Mouse (Mus musculus) adipose tissue, adult 10 weeks (tissue): ENCODE data around the gene Pdzd7. TPM values are rescaled to one million over a fixed set of nuclear protein-coding genes. Genes with fewer than 3 reads are reported as not detected.

ENCODE experiments used
- polyA plus RNA-seq: library from polyadenylated mRNA; stranded (reverse); fragments of 350-450 nt; fragmentation: Illumina TruSeq; extraction: RNeasy Lipid Tissue Mini Kit (QIAGEN cat#74804); gene quantifications from one replicate; pipeline ENCODE4 v1.2.3, GENCODE M21; 2014; ENCODE audit warnings: low read depth, low replicate concordance

Gene Pdzd7
- polyA plus RNA-seq, result 0.21 TPM

GRCm38 (mm10) chr19:45045651-45046050 lies at the start of gene Pdzd7:
Gene Pdzd7, minus strand, starts transcription at chr19:45045717.

GRCm38 (mm10) chr19:45074580-45075322 lies 29.2 kb upstream of the Pdzd7 start, which contains the start of gene Kazald1:
Gene Kazald1, plus strand, starts transcription at chr19:45075241.

GRCm38 (mm10) chr19:45047417-45047934 lies 2.0 kb upstream of the Pdzd7 start, which contains the start of gene Sfxn3:
Gene Sfxn3, plus strand, starts transcription at chr19:45047503.

GRCm38 (mm10) chr19:45014335-45014971 lies 31.1 kb downstream of the Pdzd7 start, which contains the start of gene Lzts2:
Gene Lzts2, plus strand, starts transcription at chr19:45014414.

GRCm38 (mm10) chr19:45005957-45006712 lies 39.4 kb downstream of the Pdzd7 start, which contains the start of gene Mrpl43:
Gene Mrpl43, minus strand, starts transcription at chr19:45006442.

GRCm38 (mm10) chr19:45005444-45005843 lies 40.1 kb downstream of the Pdzd7 start, which contains the start of gene Twnk:
Gene Twnk, plus strand, starts transcription at chr19:45005663.

GRCm38 (mm10) chr19:44988831-44989566 lies 56.5 kb downstream of the Pdzd7 start, which contains the start of gene Sema4g:
Gene Sema4g, plus strand, starts transcription at chr19:44989101.

Other genes starting within 250 kb of the Pdzd7 start
- gene Slf2, start 114.6 kb downstream of the Pdzd7 start, polyA plus RNA-seq, result 25.0 TPM
- 10.0 TPM for gene Sema4g, start 56.6 kb downstream of the Pdzd7 start, polyA plus RNA-seq
- gene Twnk, start 40.1 kb downstream of the Pdzd7 start, polyA plus RNA-seq, result 12.9 TPM
- 42.9 TPM for gene Mrpl43, start 39.3 kb downstream of the Pdzd7 start, polyA plus RNA-seq
- 60.8 TPM for gene Lzts2, start 31.3 kb downstream of the Pdzd7 start, polyA plus RNA-seq
- 47.0 TPM for gene Sfxn3, start 1.8 kb upstream of the Pdzd7 start, polyA plus RNA-seq
- 7.4 TPM for gene Kazald1, start 29.5 kb upstream of the Pdzd7 start, polyA plus RNA-seq
- gene Tlx1, start 105.0 kb upstream of the Pdzd7 start, polyA plus RNA-seq, result not detected
- not detected for gene Lbx1, start 190.1 kb upstream of the Pdzd7 start, polyA plus RNA-seq